Mouse (Mus musculus): ENCODE measurements around the gene Brwd1.

GRCm38 (mm10) chr16:95943186-95943585, 139.1 kb downstream of the Brwd1 start:
- TF ChIP-seq POLR2A (IDR thresholded peaks at IDR 0.05; ENCODE audit: control insufficient read depth, extremely low read depth, insufficient read depth, low read length, poor library complexity) (no peak), CTCF (IDR thresholded peaks at IDR 0.05; ENCODE audit: borderline replicate concordance, control insufficient read depth, extremely low read depth, insufficient read depth, low read length, poor library complexity) (no peak)

All from thymus, adult 2 months (tissue).